Mouse (Mus musculus): Measurements from ENCODE around the gene Poldip3. TPM values are rescaled to one million over a fixed set of nuclear protein-coding genes. Genes with fewer than 3 reads are reported as not detected.
"Not testable (repeated sequence)": the region's sequence is repeated elsewhere in the genome, so short reads cannot be mapped to it uniquely, and the experiment has no call there.

Gene Poldip3
- total and polyA plus RNA-seq, 2 experiments from 2014 or later: 100 to 103 TPM

- DNase-seq (no peak), ATAC-seq (no peak)
- Histone ChIP-seq H3K27me3 (ENCODE audit: insufficient read depth, low read length) (no peaks in the 10 kb centered on the region), H3K4me1 (ENCODE audit: insufficient read depth) (peaks cover 7% of the 10 kb centered on the region; the same call in 1 of the 2 replicates), H3K9ac (peak overlapping the region; percentile 94), H3K36me3 (ENCODE audit: insufficient read depth) (peaks cover 7% of the 10 kb centered on the region; the same call in 1 of the 2 replicates), H3K4me3 (ENCODE audit: low read depth, low read length) (peak overlapping the region; percentile 95), H3K9me3 (ENCODE audit: low read length) (no peaks in the 10 kb centered on the region), H3K4me2 (ENCODE audit: low read depth) (peak overlapping the region; percentile 73), H3K27ac (ENCODE audit: low read depth, low read length) (peak overlapping the region; percentile 99)
- TF ChIP-seq CTCF (IDR thresholded peaks at IDR 0.05; ENCODE audit: low read depth): no peak
- WGBS: 3% methylated on average over 21 of the region's 21 CpGs
These were observed 789 bp downstream of the Poldip3 start for GRCm38 (mm10) chr15:83148395-83148794.

- H3K4me3 ChIP-seq (ENCODE audit: low read depth, low read length): no peak overlapping the region
- H3K4me2 ChIP-seq (ENCODE audit: low read depth): no peak overlapping the region
- H3K9me3 ChIP-seq (ENCODE audit: low read length): no peaks in the 10 kb centered on the region
- peaks cover 7% of the 10 kb centered on the region; the same call in 1 of the 2 replicates for H3K4me1 ChIP-seq (ENCODE audit: insufficient read depth)
- TF ChIP-seq CTCF (IDR thresholded peaks at IDR 0.05; ENCODE audit: low read depth): no peak
- H3K27ac ChIP-seq (ENCODE audit: low read depth, low read length): no peak overlapping the region
- DNase-seq: no peak
- no peak overlapping the region for H3K9ac ChIP-seq
- H3K36me3 ChIP-seq (ENCODE audit: insufficient read depth): peaks cover 6% of the 10 kb centered on the region; the same call in 1 of the 2 replicates
- 90% methylated on average over 6 of the region's 6 CpGs for WGBS
- no peak for ATAC-seq
- H3K27me3 ChIP-seq (ENCODE audit: insufficient read depth, low read length): no peaks in the 10 kb centered on the region
These were observed 3.6 kb downstream of the Poldip3 start for GRCm38 (mm10) chr15:83145541-83145940.

GRCm38 (mm10) chr15:83142861-83143260, 6.3 kb downstream of the Poldip3 start:
- H3K4me1 ChIP-seq (ENCODE audit: insufficient read depth): peaks cover 3% of the 10 kb centered on the region; the same call in 1 of the 2 replicates
- WGBS: 17% methylated on average over 5 of the region's 5 CpGs
- H3K36me3 ChIP-seq (ENCODE audit: insufficient read depth): peaks cover 10% of the 10 kb centered on the region
- TF ChIP-seq CTCF (IDR thresholded peaks at IDR 0.05; ENCODE audit: low read depth): no peak
- H3K9ac ChIP-seq: no peak overlapping the region
- no peaks in the 10 kb centered on the region for H3K9me3 ChIP-seq (ENCODE audit: low read length)
- DNase-seq (no peak), ATAC-seq (peak; percentile 29)
- H3K27ac ChIP-seq (ENCODE audit: low read depth, low read length): no peak overlapping the region
- no peak overlapping the region for H3K4me3 ChIP-seq (ENCODE audit: low read depth, low read length)
- no peaks in the 10 kb centered on the region for H3K27me3 ChIP-seq (ENCODE audit: insufficient read depth, low read length)
- no peak overlapping the region for H3K4me2 ChIP-seq (ENCODE audit: low read depth)

- TF ChIP-seq CTCF (IDR thresholded peaks at IDR 0.05; ENCODE audit: low read depth): no peak
- no peak for DNase-seq
- Histone ChIP-seq H3K27me3 (ENCODE audit: insufficient read depth, low read length) (no peaks in the 10 kb centered on the region), H3K9ac (no peak overlapping the region), H3K36me3 (ENCODE audit: insufficient read depth) (peaks cover 67% of the 10 kb centered on the region), H3K4me1 (ENCODE audit: insufficient read depth) (no peaks in the 10 kb centered on the region), H3K4me2 (ENCODE audit: low read depth) (no peak overlapping the region), H3K9me3 (ENCODE audit: low read length) (no peaks in the 10 kb centered on the region), H3K4me3 (ENCODE audit: low read depth, low read length) (no peak overlapping the region), H3K27ac (ENCODE audit: low read depth, low read length) (no peak overlapping the region)
- no peak for ATAC-seq
- 97% methylated on average over 2 of the region's 2 CpGs for WGBS
These were observed 13.5 kb downstream of the Poldip3 start for GRCm38 (mm10) chr15:83135654-83136053.

- WGBS: 76% methylated on average over 6 of the region's 6 CpGs
- Histone ChIP-seq H3K36me3 (ENCODE audit: insufficient read depth) (peaks cover 77% of the 10 kb centered on the region), H3K27me3 (ENCODE audit: insufficient read depth, low read length) (no peaks in the 10 kb centered on the region), H3K4me2 (ENCODE audit: low read depth) (no peak overlapping the region), H3K4me3 (ENCODE audit: low read depth, low read length) (no peak overlapping the region), H3K27ac (ENCODE audit: low read depth, low read length) (no peak overlapping the region), H3K4me1 (ENCODE audit: insufficient read depth) (no peaks in the 10 kb centered on the region), H3K9me3 (ENCODE audit: low read length) (no peaks in the 10 kb centered on the region), H3K9ac (no peak overlapping the region)
- DNase-seq (no peak), ATAC-seq (no peak)
- TF ChIP-seq CTCF (IDR thresholded peaks at IDR 0.05; ENCODE audit: low read depth): no peak
These were observed 14.5 kb downstream of the Poldip3 start for GRCm38 (mm10) chr15:83134671-83135070.

- no peaks in the 10 kb centered on the region for H3K4me1 ChIP-seq (ENCODE audit: insufficient read depth)
- H3K4me2 ChIP-seq (ENCODE audit: low read depth): no peak overlapping the region
- no peaks in the 10 kb centered on the region for H3K27me3 ChIP-seq (ENCODE audit: insufficient read depth, low read length)
- TF ChIP-seq CTCF (IDR thresholded peaks at IDR 0.05; ENCODE audit: low read depth): no peak
- no peak overlapping the region for H3K4me3 ChIP-seq (ENCODE audit: low read depth, low read length)
- 92% methylated on average over 7 of the region's 7 CpGs for WGBS
- H3K9ac ChIP-seq: no peak overlapping the region
- no peak for DNase-seq
- ATAC-seq: no peak
- no peak overlapping the region for H3K27ac ChIP-seq (ENCODE audit: low read depth, low read length)
- peaks cover 88% of the 10 kb centered on the region for H3K36me3 ChIP-seq (ENCODE audit: insufficient read depth)
- H3K9me3 ChIP-seq (ENCODE audit: low read length): no peaks in the 10 kb centered on the region
These were observed 19.5 kb downstream of the Poldip3 start for GRCm38 (mm10) chr15:83129530-83130231.

- H3K4me1 ChIP-seq (ENCODE audit: insufficient read depth); H3K4me3 ChIP-seq (ENCODE audit: low read depth, low read length); H3K4me2 ChIP-seq (ENCODE audit: low read depth); H3K27ac ChIP-seq (ENCODE audit: low read depth, low read length); ATAC-seq; H3K27me3 ChIP-seq (ENCODE audit: insufficient read depth, low read length); H3K9me3 ChIP-seq (ENCODE audit: low read length); H3K9ac ChIP-seq; DNase-seq: not testable (repeated sequence)
- peaks cover 68% of the 10 kb centered on the region for H3K36me3 ChIP-seq (ENCODE audit: insufficient read depth)
- WGBS: 61% methylated on average over 3 of the region's 3 CpGs
These were observed 22.1 kb downstream of the Poldip3 start for GRCm38 (mm10) chr15:83127037-83127436.

All from forebrain, postnatal 0 days (tissue).